Mouse (Mus musculus): Measurements from ENCODE around the gene Entpd5. TPM values are rescaled to one million over a fixed set of nuclear protein-coding genes. Genes with fewer than 3 reads are reported as not detected.

Entpd5 gene
- polyA plus RNA-seq, 1 experiment from 2014 or later, result 10.0 TPM

DNA sequence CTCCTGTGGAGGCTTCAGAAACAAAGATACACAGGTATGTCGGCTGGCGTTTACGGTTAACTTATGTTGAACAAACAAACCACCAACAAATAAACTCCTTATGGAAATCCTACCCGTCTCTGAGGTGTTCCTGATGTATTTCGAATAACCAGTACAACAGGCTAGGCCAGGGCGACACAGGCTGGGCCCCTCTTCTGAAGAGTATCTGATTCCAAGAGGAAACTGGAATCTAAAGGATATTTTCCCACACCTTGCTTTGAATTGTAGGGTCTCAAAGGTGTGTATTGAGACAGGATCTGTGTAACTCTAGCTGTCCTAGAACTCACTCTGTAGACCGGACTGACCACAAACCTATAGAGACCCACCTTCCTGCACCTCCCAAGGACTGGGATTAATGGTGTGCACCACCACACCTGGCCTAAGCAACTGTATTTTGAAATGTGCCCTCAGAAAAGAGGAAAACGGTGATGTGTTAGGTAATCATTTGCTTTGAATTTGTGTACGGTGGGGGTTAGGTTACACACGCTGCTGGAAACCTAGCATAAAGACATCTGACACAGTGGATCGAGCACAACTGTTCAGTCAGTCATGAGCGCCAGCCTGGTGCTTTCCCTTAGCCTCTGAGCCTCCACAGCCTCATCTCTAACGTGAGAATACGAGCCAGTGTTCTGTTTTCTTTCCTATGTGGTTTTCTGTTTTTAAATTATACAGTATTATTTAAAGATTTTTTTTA lies 11.7 kb downstream of the Entpd5 start:
- no peak overlapping the region for H3K27ac ChIP-seq (replicated peaks)
- H3K36me3 ChIP-seq (replicated peaks), result no peaks in the 10 kb centered on the region
- H3K9me3 ChIP-seq, result no peaks in the 10 kb centered on the region
- no peak overlapping the region for H3K4me3 ChIP-seq
- no peaks in the 10 kb centered on the region for H3K27me3 ChIP-seq (replicated peaks; ENCODE audit: low read depth, poor library complexity, severe bottlenecking)
- DNase-seq (ENCODE audit: low spot score), result no peak
- no peaks in the 10 kb centered on the region for H3K4me1 ChIP-seq
- WGBS, result 89% methylated on average over 14 of the region's 14 CpGs

DNA sequence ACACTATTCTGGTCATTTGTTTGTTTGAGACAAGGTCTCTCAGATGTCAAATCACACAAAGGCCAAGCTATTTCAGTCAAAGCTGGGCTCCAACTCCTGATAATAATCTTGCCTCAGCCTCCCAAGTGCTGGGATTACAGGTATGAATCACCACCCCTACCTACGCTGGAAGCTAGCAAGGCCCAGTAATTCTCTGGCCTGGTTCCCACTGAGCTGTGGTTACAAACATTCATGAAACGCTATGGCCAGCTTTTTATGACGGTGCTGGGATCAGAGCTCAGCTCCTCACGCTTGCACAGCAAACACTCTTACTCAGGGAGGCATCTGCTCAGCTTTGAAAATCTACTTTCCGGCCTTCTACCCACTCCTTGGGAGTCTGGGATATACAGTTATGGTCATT lies 15.0 kb downstream of the Entpd5 start:
- Histone ChIP-seq H3K36me3 (replicated peaks) (no peaks in the 10 kb centered on the region), H3K4me3 (no peak overlapping the region), H3K27me3 (replicated peaks; ENCODE audit: low read depth, poor library complexity, severe bottlenecking) (no peaks in the 10 kb centered on the region), H3K27ac (replicated peaks) (no peak overlapping the region), H3K4me1 (no peaks in the 10 kb centered on the region), H3K9me3 (no peaks in the 10 kb centered on the region)
- 93% methylated on average over 5 of the region's 5 CpGs for WGBS
- DNase-seq (ENCODE audit: low spot score), result no peak

DNA sequence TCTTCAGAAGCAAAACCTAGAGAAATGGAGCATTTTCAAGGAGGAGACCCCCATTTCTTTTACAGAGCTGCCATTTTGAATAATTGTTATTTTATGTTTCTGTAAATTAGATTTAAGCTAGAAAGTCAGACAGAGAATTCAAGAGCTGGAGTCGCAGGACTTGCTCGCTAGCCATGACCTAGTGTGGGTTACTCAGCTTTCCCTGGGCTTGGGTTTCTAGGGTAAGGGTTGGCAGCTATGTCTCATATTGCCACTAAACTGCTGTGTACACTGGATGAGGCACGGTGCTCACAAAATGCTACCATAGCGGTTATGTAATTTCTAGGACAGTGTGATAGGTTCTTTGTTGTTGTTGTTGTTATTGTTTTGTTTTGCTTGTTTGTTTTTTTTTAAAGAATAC lies 16.1 kb downstream of the Entpd5 start:
- Histone ChIP-seq H3K9me3 (no peaks in the 10 kb centered on the region), H3K4me3 (no peak overlapping the region), H3K27ac (replicated peaks) (no peak overlapping the region), H3K27me3 (replicated peaks; ENCODE audit: low read depth, poor library complexity, severe bottlenecking) (no peaks in the 10 kb centered on the region), H3K4me1 (no peaks in the 10 kb centered on the region), H3K36me3 (replicated peaks) (no peaks in the 10 kb centered on the region)
- no peak for DNase-seq (ENCODE audit: low spot score)
- 97% methylated on average over 4 of the region's 4 CpGs for WGBS

DNA sequence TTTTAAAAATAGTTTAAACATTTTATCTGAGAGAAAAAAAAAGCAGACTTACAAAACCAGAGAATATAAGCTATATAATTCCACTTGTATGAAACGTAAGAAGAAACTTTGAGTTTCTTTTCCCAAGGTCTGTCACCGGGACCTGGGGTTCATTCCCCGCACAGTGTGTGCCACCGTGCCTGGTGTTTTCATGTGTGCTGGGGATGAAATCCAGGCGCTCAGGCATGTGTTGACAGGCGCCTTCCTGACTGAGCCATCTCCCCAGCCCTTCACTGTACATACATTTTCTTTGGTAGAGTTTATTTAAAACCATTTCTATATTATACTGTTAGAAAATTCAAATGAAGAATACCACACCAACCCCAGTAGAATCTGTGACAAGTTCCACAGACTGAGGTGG lies 18.5 kb downstream of the Entpd5 start:
- H3K4me3 ChIP-seq, result no peak overlapping the region
- no peaks in the 10 kb centered on the region for H3K36me3 ChIP-seq (replicated peaks)
- H3K27me3 ChIP-seq (replicated peaks; ENCODE audit: low read depth, poor library complexity, severe bottlenecking), result no peaks in the 10 kb centered on the region
- WGBS, result 87% methylated on average over 6 of the region's 6 CpGs
- no peaks in the 10 kb centered on the region for H3K4me1 ChIP-seq
- DNase-seq (ENCODE audit: low spot score), result no peak
- no peak overlapping the region for H3K27ac ChIP-seq (replicated peaks)
- no peaks in the 10 kb centered on the region for H3K9me3 ChIP-seq

DNA sequence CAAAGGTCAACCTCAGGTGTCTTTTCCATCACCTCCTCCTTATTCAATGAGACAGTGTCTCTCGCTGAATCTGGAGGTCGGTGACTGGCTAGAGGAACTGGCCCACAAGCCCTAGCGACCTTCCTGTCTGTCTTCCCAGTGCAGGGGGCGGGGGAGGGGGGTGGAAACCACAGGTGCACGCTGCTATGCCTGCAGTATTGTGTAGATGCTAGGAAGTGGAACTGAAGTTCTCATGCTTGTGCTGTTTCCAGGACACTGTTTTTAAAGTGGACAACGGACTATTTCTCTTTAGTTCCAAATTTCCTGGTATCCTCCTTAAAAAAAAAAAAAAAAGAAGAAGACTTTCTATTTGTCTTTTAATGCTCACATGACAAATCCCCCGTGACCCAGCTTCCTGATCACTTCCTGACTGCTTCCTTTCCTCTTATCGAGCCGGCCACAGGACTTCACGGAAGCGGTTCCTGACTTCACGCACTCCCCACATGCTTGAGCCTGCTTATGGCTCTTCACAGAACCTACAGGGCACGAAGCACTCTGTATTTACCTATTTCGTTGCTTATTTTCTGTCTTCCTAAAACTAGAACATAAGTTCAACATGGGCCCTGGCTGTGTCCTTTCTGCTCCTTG lies 19.9 kb downstream of the Entpd5 start:
- DNase-seq (ENCODE audit: low spot score), result no peak
- Histone ChIP-seq H3K9me3 (no peaks in the 10 kb centered on the region), H3K4me1 (no peaks in the 10 kb centered on the region), H3K36me3 (replicated peaks) (no peaks in the 10 kb centered on the region), H3K27ac (replicated peaks) (no peak overlapping the region), H3K27me3 (replicated peaks; ENCODE audit: low read depth, poor library complexity, severe bottlenecking) (no peaks in the 10 kb centered on the region), H3K4me3 (no peak overlapping the region)
- 72% methylated on average over 14 of the region's 14 CpGs for WGBS

DNA sequence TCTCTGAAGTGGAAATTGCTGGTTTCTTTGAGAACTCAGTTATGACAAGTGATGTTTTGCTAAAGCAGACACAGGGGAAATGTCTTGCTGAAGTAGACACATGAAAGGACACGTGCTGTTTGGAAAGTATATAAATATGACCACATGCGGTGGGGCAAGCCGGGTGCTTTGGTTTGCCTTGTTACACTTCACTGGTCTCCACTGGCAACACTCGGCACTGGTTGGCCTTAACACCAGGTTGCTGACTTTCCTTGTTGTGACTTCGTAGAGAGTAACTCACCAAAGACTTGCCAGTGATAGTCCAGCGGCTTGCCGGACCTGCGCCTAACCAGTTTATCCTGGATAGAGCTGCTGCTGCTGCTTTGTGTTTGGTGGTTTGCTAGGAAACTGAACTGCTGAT lies 20.7 kb downstream of the Entpd5 start:
- 86% methylated on average over 8 of the region's 8 CpGs for WGBS
- Histone ChIP-seq H3K9me3 (no peaks in the 10 kb centered on the region), H3K36me3 (replicated peaks) (no peaks in the 10 kb centered on the region), H3K4me3 (no peak overlapping the region), H3K4me1 (no peaks in the 10 kb centered on the region), H3K27ac (replicated peaks) (no peak overlapping the region), H3K27me3 (replicated peaks; ENCODE audit: low read depth, poor library complexity, severe bottlenecking) (no peaks in the 10 kb centered on the region)
- DNase-seq (ENCODE audit: low spot score), result no peak

DNA sequence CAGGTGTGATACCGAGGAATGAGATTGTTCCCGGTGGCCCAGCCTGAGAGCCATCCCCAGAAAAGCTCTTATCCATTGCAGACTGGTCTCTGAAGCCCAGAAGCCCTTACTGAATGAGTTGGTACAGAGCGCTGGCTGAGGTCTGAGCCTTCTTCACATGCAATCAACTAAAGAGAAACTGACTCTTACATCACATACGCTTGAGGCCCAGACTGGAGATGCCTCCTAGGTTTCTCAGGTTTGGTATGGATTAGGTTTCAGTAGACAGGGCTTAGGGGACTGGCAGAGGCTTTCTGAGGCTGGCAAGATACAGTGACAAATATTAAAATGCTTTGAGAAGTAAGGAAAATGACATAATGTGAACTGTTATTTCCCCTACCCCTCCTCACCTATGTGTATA lies 23.4 kb downstream of the Entpd5 start:
- Histone ChIP-seq H3K36me3 (replicated peaks) (no peaks in the 10 kb centered on the region), H3K4me1 (no peaks in the 10 kb centered on the region), H3K27me3 (replicated peaks; ENCODE audit: low read depth, poor library complexity, severe bottlenecking) (no peaks in the 10 kb centered on the region), H3K4me3 (no peak overlapping the region), H3K27ac (replicated peaks) (no peak overlapping the region), H3K9me3 (no peaks in the 10 kb centered on the region)
- WGBS, result 90% methylated on average over 4 of the region's 4 CpGs
- no peak for DNase-seq (ENCODE audit: low spot score)

DNA sequence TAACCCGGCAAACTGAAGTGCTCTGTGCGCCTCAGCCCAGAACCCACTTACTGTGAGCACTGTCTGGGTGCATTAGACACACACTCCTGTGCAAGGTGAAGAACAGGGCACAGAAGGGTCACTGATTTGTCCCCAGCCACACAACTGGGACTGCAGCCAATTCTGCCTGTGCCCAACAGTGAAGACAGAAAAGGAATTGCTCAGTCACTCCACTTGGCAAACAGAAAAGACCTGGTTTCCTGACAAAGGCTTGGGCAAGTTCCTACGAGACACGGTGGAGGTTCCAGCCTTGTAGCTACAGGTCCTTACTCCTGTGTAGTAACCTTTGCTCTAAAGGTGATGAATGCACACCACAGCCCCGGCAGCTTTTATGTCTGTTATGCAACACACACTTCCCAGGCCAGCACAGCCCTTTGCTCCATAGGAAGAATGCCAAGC lies 24.2 kb downstream of the Entpd5 start:
- WGBS, result 89% methylated on average over 5 of the region's 5 CpGs
- no peak overlapping the region for H3K27ac ChIP-seq (replicated peaks)
- no peaks in the 10 kb centered on the region for H3K36me3 ChIP-seq (replicated peaks)

DNA sequence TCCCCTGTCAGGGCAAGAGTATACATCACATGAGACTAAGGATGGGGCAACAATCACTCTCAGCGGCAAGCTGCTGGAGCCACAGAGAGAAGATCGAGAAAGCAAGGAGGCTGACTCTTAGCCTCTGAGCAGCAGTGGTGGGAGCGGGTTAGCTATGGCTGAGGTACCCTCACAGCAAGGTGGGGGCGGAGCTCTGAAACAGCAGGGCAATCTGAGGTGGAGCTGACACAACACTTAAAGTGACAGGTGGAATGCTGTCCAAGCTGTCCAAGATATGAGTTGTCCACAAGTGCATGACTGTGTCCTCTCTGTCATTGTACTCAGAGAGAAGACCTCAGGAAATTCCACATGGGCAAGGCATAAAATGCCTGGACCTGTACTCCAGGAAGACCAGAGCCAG lies 26.5 kb downstream of the Entpd5 start:
- Histone ChIP-seq H3K27me3 (replicated peaks; ENCODE audit: low read depth, poor library complexity, severe bottlenecking) (no peaks in the 10 kb centered on the region), H3K4me1 (no peaks in the 10 kb centered on the region), H3K4me3 (no peak overlapping the region), H3K27ac (replicated peaks) (no peak overlapping the region), H3K36me3 (replicated peaks) (no peaks in the 10 kb centered on the region), H3K9me3 (no peaks in the 10 kb centered on the region)
- WGBS, result 83% methylated on average over 4 of the region's 4 CpGs
- DNase-seq (ENCODE audit: low spot score), result no peak

More for the DNA sequence above, 24.2 kb downstream of the Entpd5 start:
- no peak for DNase-seq (ENCODE audit: low spot score)
- Histone ChIP-seq H3K4me1 (no peaks in the 10 kb centered on the region), H3K9me3 (no peaks in the 10 kb centered on the region), H3K4me3 (no peak overlapping the region), H3K27me3 (replicated peaks; ENCODE audit: low read depth, poor library complexity, severe bottlenecking) (no peaks in the 10 kb centered on the region)

DNA sequence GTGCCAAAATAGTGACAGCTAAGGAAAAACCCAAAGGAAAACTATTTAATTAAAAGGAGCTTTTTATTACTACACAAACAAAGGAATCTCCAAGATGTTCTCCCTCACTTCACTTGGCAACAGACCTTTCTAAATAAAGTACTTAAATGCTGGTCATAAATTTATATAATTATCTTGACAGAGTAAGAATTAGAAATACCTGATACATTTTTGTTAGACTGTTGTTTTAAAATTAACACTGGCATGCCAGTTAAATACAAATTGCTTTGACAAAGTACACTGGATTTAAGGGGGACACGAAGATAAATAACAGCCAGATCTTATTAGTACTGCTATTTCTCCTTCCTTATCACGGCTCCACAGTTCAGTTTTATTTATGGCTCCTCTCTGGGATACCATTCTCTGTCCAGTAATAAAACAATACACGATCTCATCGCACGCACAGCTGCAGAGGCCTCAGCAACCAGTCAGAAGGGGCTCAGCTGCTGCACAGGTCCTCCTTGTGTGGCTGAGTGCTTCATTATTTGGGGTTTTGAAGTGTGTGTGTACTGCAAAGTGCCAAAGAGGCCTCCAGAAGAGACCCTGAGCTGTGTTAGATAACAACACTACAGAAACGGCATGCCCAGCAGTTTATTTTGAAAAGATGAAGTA lies 34.9 kb downstream of the Entpd5 start:
- Histone ChIP-seq H3K27ac (replicated peaks) (no peak overlapping the region), H3K4me3 (no peak overlapping the region), H3K9me3 (no peaks in the 10 kb centered on the region), H3K36me3 (replicated peaks) (peaks cover 63% of the 10 kb centered on the region), H3K4me1 (no peaks in the 10 kb centered on the region), H3K27me3 (replicated peaks; ENCODE audit: low read depth, poor library complexity, severe bottlenecking) (no peaks in the 10 kb centered on the region)
- 94% methylated on average over 6 of the region's 6 CpGs for WGBS
- DNase-seq (ENCODE audit: low spot score), result no peak

DNA sequence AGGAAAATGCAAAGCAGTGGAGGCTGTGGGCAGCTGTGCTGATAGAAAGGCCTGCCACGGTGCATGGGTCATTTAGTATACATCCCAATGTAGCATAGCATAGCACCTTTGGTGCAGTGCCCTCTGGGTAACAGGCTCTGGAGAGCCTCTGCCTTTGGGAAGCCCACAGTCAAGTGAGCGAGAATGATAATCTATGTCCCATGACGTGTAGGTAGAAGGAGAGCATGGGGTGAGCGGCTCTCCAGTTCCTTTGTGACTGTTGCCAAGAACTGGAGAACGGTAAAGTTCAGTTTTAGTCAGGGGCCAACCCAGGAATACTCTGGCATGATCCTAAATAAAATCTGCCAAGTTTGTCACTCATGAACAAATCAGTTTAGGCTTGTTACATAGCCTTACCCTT lies 37.2 kb downstream of the Entpd5 start:
- DNase-seq (ENCODE audit: low spot score), result no peak
- Histone ChIP-seq H3K4me3 (no peak overlapping the region), H3K9me3 (no peaks in the 10 kb centered on the region), H3K36me3 (replicated peaks) (peaks cover 86% of the 10 kb centered on the region), H3K27me3 (replicated peaks; ENCODE audit: low read depth, poor library complexity, severe bottlenecking) (no peaks in the 10 kb centered on the region), H3K4me1 (no peaks in the 10 kb centered on the region), H3K27ac (replicated peaks) (no peak overlapping the region)
- 93% methylated on average over 5 of the region's 5 CpGs for WGBS

DNA sequence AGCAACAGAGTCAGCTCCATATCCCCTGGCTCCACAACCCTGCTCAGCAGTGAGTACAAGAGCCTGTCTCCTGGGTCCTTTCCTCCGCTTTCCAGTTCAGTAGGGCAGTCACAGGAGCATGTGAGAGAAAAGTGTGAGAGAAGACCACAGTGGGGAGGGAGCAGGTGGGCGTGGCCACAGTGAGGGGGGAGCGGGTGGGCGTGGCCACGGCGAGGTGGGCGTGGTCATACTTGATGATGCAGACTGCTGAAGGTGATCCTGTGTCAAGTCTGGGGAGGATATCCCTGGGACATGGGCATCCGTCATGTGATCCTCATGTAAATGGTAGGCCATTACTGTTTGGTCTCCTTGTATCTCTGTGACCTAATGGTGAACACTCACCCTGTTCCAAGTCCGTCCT lies 41.9 kb downstream of the Entpd5 start:
- Histone ChIP-seq H3K27ac (replicated peaks) (no peak overlapping the region), H3K4me1 (peaks cover 15% of the 10 kb centered on the region), H3K36me3 (replicated peaks) (peaks cover 53% of the 10 kb centered on the region), H3K9me3 (no peaks in the 10 kb centered on the region), H3K4me3 (no peak overlapping the region), H3K27me3 (replicated peaks; ENCODE audit: low read depth, poor library complexity, severe bottlenecking) (no peaks in the 10 kb centered on the region)
- no peak for DNase-seq (ENCODE audit: low spot score)
- WGBS, result 64% methylated on average over 9 of the region's 9 CpGs

DNA sequence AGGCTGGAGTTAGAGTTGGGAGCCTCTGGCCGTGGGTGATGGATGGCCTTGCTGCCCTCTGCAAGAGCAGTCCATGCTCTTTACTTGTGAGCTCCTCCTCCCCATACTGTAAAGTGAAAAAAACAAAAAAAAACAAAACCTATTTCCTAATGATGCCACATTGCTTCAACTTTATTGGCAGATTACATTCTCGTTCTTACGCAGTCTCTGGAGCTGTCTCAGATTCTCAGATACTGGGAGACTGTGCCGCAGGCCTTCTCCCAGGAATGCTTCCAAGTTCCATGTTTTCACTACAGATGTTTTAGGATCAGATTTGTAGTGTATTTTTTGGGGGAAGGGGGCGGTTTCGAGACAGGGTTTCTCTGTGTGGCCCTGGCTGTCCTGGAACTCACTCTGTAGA lies 43.7 kb downstream of the Entpd5 start:
- WGBS, result 95% methylated on average over 6 of the region's 6 CpGs
- no peak overlapping the region for H3K27ac ChIP-seq (replicated peaks)
- H3K4me3 ChIP-seq, result no peak overlapping the region
- H3K36me3 ChIP-seq (replicated peaks), result peaks cover 35% of the 10 kb centered on the region
- H3K27me3 ChIP-seq (replicated peaks; ENCODE audit: low read depth, poor library complexity, severe bottlenecking), result no peaks in the 10 kb centered on the region
- H3K9me3 ChIP-seq, result no peaks in the 10 kb centered on the region
- no peak for DNase-seq (ENCODE audit: low spot score)
- peaks cover 22% of the 10 kb centered on the region for H3K4me1 ChIP-seq

All from embryonic facial prominence, embryonic 10.5 days (tissue).